In the genomic region with DNA sequence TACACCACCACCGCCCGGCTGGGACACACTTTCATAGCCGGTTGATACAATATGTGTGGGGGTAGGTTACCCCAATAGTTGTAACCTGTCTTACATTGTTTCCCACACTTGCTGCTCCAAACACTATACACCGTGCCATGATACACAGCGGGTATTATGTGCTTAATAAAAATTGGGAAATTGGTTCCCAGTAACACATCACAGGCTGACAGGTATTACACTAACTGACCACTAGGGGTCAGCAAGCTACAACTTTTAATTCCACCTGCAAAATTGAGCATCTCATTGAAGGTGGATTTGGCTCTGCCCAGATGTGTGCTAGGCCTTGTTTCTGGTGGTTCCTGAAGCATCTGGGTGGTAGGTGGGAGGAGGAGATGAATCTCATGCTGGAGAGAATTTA, we compare ENCODE assay signal across 8 mouse cellular contexts. TPM values are rescaled to one million over a fixed set of nuclear protein-coding genes. Genes with fewer than 3 reads are reported as not detected.
DNase-seq lines count a peak whose midpoint lies in the region; ATAC-seq lines count a peak whose summit lies in the region.
"Had no signal": no experiment of that assay in that cellular context is flagged by ENCODE, and none has a peak within 500 bp of the region (broad histone marks: within the 10 kb centered on the region; RNA-seq: fewer than 3 reads in every experiment).

No protein-coding gene starts in this region.

- no peaks in the 10 kb centered on the region for H3K4me1 ChIP-seq in embryonic facial prominence, embryonic 14.5 days (ENCODE audit: control insufficient read depth, insufficient read depth, low read length)
- H3K4me1 ChIP-seq in hindbrain, embryonic 16.5 days (ENCODE audit: control insufficient read depth, insufficient read depth, low read depth, low read length): no peaks in the 10 kb centered on the region

- no peaks in the 10 kb centered on the region for H3K36me3 ChIP-seq in embryonic facial prominence, embryonic 14.5 days (ENCODE audit: control insufficient read depth, insufficient read depth, low read length)
- no peaks in the 10 kb centered on the region for H3K36me3 ChIP-seq in hindbrain, embryonic 16.5 days (ENCODE audit: control insufficient read depth, insufficient read depth, low read length)
- no peaks in the 10 kb centered on the region for H3K36me3 ChIP-seq in splenic B cell, adult 2 months (ENCODE audit: control insufficient read depth, insufficient read depth, low read length, poor library complexity, severe bottlenecking)
- H3K36me3 ChIP-seq: heart, embryonic 15.5 days had no signal

- H3K9me3 ChIP-seq in embryonic facial prominence, embryonic 14.5 days (ENCODE audit: control insufficient read depth, low read length): no peaks in the 10 kb centered on the region
- H3K9me3 ChIP-seq in hindbrain, embryonic 16.5 days (ENCODE audit: control insufficient read depth, low read length): no peaks in the 10 kb centered on the region
- H3K9me3 ChIP-seq: heart, embryonic 15.5 days had no signal

- no peak overlapping the region for H3K4me2 ChIP-seq in embryonic facial prominence, embryonic 14.5 days (ENCODE audit: low read depth, low read length)
- no peak overlapping the region for H3K4me2 ChIP-seq in hindbrain, embryonic 16.5 days (ENCODE audit: low read length)
- H3K4me2 ChIP-seq: heart, embryonic 15.5 days had no signal

- peak; percentile 50 to 62 for DNase-seq in right cerebral cortex, postnatal 10 days (ENCODE audit: low spot score in 2 of 2)
- DNase-seq in right cerebral cortex, postnatal 14 days: no peak
- DNase-seq in adipocyte (ENCODE audit: low spot score): peak; percentile 73
- peak; percentile 60 for DNase-seq in embryonic facial prominence, embryonic 14.5 days (ENCODE audit: low spot score)
- peak; percentile 64 for DNase-seq in splenic B cell, adult 2 months (ENCODE audit: low read depth, low spot score)

- no peak overlapping the region for H3K9ac ChIP-seq in embryonic facial prominence, embryonic 14.5 days (ENCODE audit: low read depth, low read length)
- no peak overlapping the region for H3K9ac ChIP-seq in hindbrain, embryonic 16.5 days (ENCODE audit: low read depth, low read length)
- H3K9ac ChIP-seq: heart, embryonic 15.5 days had no signal

- no peak; the same call in 1 of the 2 replicates for ATAC-seq in embryonic facial prominence, embryonic 14.5 days (ENCODE audit: low read depth)
- peak; percentile 73 for ATAC-seq in hindbrain, embryonic 16.5 days
- peak; percentile 62 for ATAC-seq in megakaryocyte, adult 5-6 weeks (ENCODE audit: poor library complexity, severe bottlenecking)

- no peaks in the 10 kb centered on the region for H3K27me3 ChIP-seq in embryonic facial prominence, embryonic 14.5 days (replicated peaks; ENCODE audit: control insufficient read depth, insufficient read depth, low read length)
- H3K27me3 ChIP-seq in hindbrain, embryonic 16.5 days (replicated peaks; ENCODE audit: control insufficient read depth, insufficient read depth, low read length): no peaks in the 10 kb centered on the region
- H3K27me3 ChIP-seq in splenic B cell, adult 2 months (ENCODE audit: control insufficient read depth, insufficient read depth, low read length, poor library complexity, severe bottlenecking): no peaks in the 10 kb centered on the region
- H3K27me3 ChIP-seq: heart, embryonic 15.5 days had no signal

- WGBS in embryonic facial prominence, embryonic 14.5 days: 58% methylated on average over 5 of the region's 5 CpGs
- 57% methylated on average over 5 of the region's 5 CpGs for WGBS in hindbrain, embryonic 16.5 days

- H3K4me3 ChIP-seq in embryonic facial prominence, embryonic 14.5 days (ENCODE audit: low read depth, low read length): no peak overlapping the region
- H3K4me3 ChIP-seq in hindbrain, embryonic 16.5 days (ENCODE audit: low read length): no peak overlapping the region
- H3K4me3 ChIP-seq: heart, embryonic 15.5 days had no signal

- H3K27ac ChIP-seq in embryonic facial prominence, embryonic 14.5 days (replicated peaks; ENCODE audit: low read depth, low read length): no peak overlapping the region
- H3K27ac ChIP-seq in hindbrain, embryonic 16.5 days (ENCODE audit: low read depth, low read length): no peak overlapping the region
- H3K27ac ChIP-seq: heart, embryonic 15.5 days had no signal

RNA-seq across cellular contexts. Expression of a gene that starts 49.5 kb away (rescaled TPM):
- 44.0 and 44.8 TPM in 2 replicates for polyA plus RNA-seq in embryonic facial prominence, embryonic 14.5 days (2014; fragmentation: Nextera tagmentation; extraction: Ambion mirVana)
- 17.9 and 18.1 TPM in 2 replicates for polyA plus RNA-seq in hindbrain, embryonic 16.5 days (2015; fragmentation: Nextera tagmentation; extraction: Ambion mirVana)
- total RNA-seq in megakaryocyte, adult 5-6 weeks (2015): 152 and 164 TPM in 2 replicates
- total RNA-seq in megakaryocyte, adult 5-6 weeks (2017): 66.1 and 109 TPM in 2 replicates

RNA-seq across cellular contexts. Expression of a gene that starts 50.6 kb away (rescaled TPM):
- 113 and 121 TPM in 2 replicates for polyA plus RNA-seq in embryonic facial prominence, embryonic 14.5 days (2014; fragmentation: Nextera tagmentation; extraction: Ambion mirVana)
- 63.9 and 66.4 TPM in 2 replicates for polyA plus RNA-seq in hindbrain, embryonic 16.5 days (2015; fragmentation: Nextera tagmentation; extraction: Ambion mirVana)
- total RNA-seq in megakaryocyte, adult 5-6 weeks (2015): 67.4 and 71.1 TPM in 2 replicates
- total RNA-seq in megakaryocyte, adult 5-6 weeks (2017): 36.6 and 38.4 TPM in 2 replicates
